Mouse (Mus musculus): ENCODE measurements around the gene Snx9.
A peak's percentile ranks its signal among the peaks of the same experiment; 100 is the strongest.

Gene Snx9

DNA sequence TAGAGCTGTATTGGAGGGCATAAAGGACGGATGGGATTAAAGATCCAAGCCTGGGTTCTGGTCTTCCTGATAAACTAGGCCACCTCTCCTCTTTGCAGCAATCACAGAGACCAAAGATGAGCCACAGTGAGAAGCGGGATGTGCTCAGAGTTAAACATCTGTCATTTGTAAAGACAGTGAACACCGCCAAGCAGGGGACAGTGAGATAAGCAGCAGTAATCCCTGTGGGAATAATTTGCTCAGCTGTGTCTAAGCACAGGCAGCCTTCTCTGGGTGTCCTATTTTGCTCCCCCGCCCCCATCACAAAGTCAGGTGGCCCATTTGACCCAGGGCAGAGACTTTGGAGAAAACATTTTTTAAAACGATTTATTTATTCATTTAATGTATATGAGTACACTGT lies 125.6 kb downstream of the Snx9 start:
- no peak for DNase-seq (ENCODE audit: inconsistent ontology term)

DNA sequence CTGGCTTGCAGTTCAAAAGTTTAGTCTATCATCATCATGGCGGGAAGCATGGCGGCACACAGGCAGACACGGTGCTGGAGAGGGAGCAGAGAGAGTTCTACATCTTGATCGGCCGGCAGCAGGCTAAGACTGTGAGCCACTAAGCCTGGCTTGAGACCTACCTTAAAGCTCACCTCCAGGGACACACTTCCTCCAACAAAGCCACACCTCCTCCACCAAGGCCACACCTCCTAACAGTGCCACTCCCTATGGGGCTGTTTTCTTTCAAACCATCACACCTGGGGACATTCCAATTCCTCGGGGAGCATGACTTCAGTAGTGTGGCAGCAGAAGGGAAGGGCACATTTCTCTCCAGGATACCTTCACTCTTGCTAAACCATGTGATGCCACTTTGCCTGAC lies 127.4 kb downstream of the Snx9 start:
- DNase-seq (ENCODE audit: inconsistent ontology term): no peak

GRCm38 (mm10) chr17:5969246-5969645 lies 128.1 kb downstream of the Snx9 start:
- no peak for DNase-seq (ENCODE audit: inconsistent ontology term)

DNA sequence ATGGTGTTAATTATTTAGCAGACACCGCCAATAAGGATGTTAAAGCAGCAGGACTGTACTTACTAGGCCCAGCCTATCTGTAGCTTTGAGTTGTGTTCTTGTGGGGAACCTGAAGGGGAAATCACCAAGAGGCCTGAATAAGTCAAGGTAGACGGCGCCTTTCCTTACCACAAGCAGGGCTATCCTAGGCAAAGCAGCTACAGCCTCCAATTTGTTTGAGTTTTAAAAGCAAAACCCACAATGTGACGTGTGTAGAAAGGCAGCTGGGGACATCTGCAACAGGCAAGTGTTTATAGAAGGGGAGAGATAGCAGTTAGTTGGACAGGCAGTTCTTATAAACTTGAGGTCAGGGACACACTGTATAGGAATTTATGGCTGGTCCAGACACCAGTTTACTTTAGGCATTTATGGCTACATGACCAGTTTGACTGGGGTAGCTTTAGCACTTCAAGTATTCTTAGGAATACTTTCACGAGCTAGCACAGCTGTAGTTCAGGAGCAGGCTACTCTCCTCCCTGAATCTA lies 129.2 kb downstream of the Snx9 start:
- DNase-seq (ENCODE audit: inconsistent ontology term): no peak

DNA sequence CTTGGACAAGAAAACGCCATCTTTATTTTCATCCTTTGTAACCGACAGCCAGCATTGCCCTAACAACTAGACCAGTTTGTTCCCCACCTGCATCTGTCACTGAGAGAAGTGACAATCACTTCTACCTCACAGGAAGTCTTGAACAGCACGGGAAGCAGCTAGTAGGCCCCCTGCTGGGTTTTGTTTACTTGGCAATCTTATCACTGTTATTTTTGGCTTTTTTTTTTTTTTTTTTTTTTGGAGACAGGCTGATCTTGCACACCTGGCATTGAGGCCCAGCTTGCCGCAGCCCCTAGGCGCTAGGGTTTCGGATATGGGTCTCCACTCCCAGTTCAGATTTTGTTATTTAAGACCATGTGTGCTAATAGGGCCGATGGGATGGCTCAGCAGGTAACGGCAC lies 132.4 kb downstream of the Snx9 start:
- DNase-seq (ENCODE audit: inconsistent ontology term): no peak

- peak; percentile 69 for DNase-seq (ENCODE audit: inconsistent ontology term)
These were observed 134.2 kb downstream of the Snx9 start for GRCm38 (mm10) chr17:5975099-5975977.

DNA sequence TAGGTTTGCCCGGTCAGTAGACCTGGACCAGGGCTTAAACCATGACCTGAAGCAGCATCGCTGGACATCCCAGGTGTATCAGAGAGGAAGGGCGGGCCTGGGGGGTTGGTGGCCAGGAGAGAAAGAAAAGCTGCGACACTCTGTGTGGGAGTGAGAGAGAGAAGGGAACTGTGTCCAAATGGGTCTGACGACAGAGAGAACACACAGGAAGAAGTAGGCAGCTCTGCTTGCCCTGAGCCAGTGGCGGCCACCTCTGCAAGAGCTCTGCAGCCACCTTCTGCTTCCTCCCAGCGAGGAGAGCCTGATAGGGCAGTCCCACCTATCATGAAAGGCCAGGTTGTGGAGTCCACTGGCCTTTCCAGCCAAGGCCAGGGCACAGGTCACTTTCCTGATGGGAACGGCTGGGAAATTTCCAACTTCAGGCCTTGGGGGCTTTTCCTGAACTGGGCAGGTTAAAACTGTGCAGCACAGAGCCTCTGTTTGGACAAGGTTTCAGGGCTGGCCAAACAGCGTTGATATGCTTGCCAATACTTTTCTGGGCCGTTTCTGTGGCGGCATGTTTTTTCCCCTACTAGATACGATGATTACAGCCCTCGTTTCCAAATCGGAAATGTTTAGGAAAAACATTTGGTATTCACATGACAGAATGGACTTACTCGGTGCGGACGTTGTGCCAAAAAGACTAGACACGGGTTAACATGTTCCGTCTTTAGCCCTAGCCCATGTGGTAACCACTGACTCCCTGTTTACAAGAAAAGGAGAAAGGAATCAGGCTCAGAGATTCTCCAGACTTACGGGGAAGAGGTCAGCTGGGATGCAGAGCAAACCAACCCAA lies 135.3 kb downstream of the Snx9 start:
- no peak for DNase-seq (ENCODE audit: inconsistent ontology term)

DNA sequence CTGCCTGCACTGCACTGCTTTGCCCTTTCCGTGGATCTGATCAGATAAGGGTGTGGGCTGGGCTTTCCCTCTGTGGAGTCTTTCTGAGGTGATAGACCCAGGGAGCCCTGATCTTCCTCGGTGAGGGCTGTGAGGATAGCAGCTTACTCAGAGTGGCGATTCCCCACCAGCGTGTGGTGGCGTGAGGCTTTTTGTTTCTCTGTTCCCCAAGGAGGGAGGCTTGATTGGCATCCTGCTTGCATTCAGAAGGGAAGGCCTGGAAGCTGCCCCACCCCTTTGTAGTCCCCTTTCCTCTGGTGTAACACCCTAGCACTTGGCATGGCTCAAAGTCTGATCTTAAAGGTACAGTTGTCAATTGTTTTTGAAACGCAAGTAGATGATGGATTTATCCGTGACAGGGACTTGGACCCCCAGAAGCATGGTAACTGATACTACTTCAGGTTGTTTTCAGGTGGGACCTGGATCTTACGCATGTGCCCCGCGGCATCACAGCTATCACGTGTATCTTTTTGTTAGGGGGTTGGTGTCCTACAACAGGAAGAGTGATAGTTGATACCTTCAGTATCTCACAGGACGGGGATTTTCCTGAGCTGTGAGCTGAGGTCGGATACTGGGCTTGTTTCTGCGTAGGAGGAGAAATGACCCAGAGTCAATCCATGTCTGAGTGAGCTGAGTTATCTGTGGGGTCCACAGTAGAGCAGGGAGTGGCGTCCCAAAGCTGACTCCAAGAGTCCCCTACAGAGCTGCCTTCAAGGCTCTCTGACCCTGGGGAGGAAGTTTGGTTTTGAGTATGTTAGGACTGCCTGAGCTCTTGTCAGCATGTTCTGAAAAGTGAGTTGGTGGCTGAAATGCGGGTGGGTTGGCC lies 136.2 kb downstream of the Snx9 start:
- no peak for DNase-seq (ENCODE audit: inconsistent ontology term)

DNA sequence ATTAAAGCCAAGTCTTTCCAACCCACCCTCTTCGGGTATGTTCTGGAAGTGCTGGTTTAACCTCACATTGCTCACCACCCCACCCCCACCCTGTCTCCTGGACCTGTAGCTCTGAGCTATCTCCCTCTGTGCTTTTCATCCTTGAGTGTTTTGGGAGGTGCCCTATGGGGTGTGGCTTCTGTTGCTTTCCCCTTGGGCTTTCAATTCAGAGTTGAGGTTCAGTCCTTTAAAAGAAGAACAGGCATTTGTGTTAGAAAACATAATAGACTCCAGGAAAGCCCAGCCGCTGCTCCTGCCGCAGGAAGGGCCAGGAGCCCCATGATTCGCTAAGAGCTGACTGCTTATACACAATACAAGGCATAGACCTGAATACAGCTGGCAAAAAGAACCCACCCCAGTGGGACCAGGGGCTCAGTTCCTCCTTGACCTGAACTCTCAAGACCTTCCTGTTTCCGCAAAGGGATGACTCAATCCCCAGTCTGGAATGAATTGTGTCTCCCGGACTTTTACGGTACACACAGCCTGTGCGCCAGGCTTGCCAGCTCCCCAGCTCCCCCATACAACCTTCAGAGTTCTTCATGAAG lies 136.9 kb downstream of the Snx9 start:
- DNase-seq (ENCODE audit: inconsistent ontology term): peak; percentile 36

GRCm38 (mm10) chr17:5978505-5979077 lies 137.5 kb downstream of the Snx9 start:
- peak; percentile 70 for DNase-seq (ENCODE audit: inconsistent ontology term)

- no peak for DNase-seq (ENCODE audit: inconsistent ontology term)
These were observed 139.7 kb downstream of the Snx9 start for GRCm38 (mm10) chr17:5980860-5981259.
